Mouse (Mus musculus) forebrain, embryonic 14.5 days (tissue): ENCODE data around the gene Hist2h3c1. TPM values are rescaled to one million over a fixed set of nuclear protein-coding genes. Genes with fewer than 3 reads are reported as not detected.
"Not testable (repeated sequence)": the region's sequence is repeated elsewhere in the genome, so short reads cannot be mapped to it uniquely, and the experiment has no call there.

Experiments
- ATAC-seq: fragments of 200-750 bp; cut with Nextera tagmentation; 2 replicates; pipeline ENCODE4 v1.8.0; 2017; ENCODE audit warnings: mild to moderate bottlenecking, moderate library complexity
- DNase-seq: peaks from one replicate; pipeline ENCODE4 v3.0.0-alpha.2; 2015; ENCODE audit warnings: low spot score
- H3K27ac ChIP-seq: fragments of 300-500 bp; sonication (generic); 2 replicates; pipeline ENCODE4 v1.5.1; 2014; ENCODE audit warnings: low read depth, mild to moderate bottlenecking, control low read depth, low read length, moderate library complexity
- H3K27me3 ChIP-seq: fragments of 300-500 bp; sonication (generic); replicated peaks from 2 replicates; pipeline ENCODE4 v1.6.1; 2014; ENCODE audit warnings: low read length, control low read depth, mixed read lengths; ENCODE audit not compliant: control insufficient read depth, insufficient read depth
- H3K36me3 ChIP-seq: fragments of 300-500 bp; sonication (generic); 2 replicates; pipeline ENCODE4 v1.6.1; 2014; ENCODE audit warnings: low read length, control low read depth; ENCODE audit not compliant: control insufficient read depth, insufficient read depth
- H3K4me1 ChIP-seq: fragments of 300-500 bp; sonication (generic); 2 replicates; pipeline ENCODE4 v1.6.1; 2014; ENCODE audit warnings: antibody characterized with exemption, low read length, control low read depth; ENCODE audit not compliant: control insufficient read depth, insufficient read depth
- H3K4me2 ChIP-seq: fragments of 300-500 bp; sonication (generic); 2 replicates; pipeline ENCODE4 v1.6.1; 2014; ENCODE audit warnings: mild to moderate bottlenecking, control low read depth, low read length
- H3K4me3 ChIP-seq: fragments of 300-500 bp; sonication (generic); 2 replicates; pipeline ENCODE4 v1.5.1; 2014; ENCODE audit warnings: low read depth, low read length, control low read depth
- H3K9ac ChIP-seq: fragments of 300-500 bp; sonication (generic); 2 replicates; pipeline ENCODE4 v1.6.1; 2014; ENCODE audit warnings: mild to moderate bottlenecking, low read length, control low read depth, moderate library complexity
- H3K9me3 ChIP-seq: fragments of 300-500 bp; sonication (generic); replicated peaks from 2 replicates; pipeline ENCODE4 v1.6.1; 2016; ENCODE audit warnings: low read length, control low read depth, mixed read lengths; ENCODE audit not compliant: control insufficient read depth
- WGBS: fragments of 180-500 bp; shearing (Covaris S2); extraction: QIAGEN DNeasy Blood & Tissue Kit; methylation state at CpG from one replicate; pipeline ENCODE4 v1.1.7; 2014; 5-methylcytosine and 5-hydroxymethylcytosine counted together
- polyA plus RNA-seq: library from polyadenylated mRNA; unstranded; fragments of >200 nt; fragmentation: Nextera tagmentation; extraction: Ambion mirVana; gene quantifications from 2 replicates; pipeline ENCODE4 v1.2.1, GENCODE M21; 2014

Gene Hist2h3c1
- 0.85 TPM in 1 of 2 replicates, not detected in the other for polyA plus RNA-seq

DNA sequence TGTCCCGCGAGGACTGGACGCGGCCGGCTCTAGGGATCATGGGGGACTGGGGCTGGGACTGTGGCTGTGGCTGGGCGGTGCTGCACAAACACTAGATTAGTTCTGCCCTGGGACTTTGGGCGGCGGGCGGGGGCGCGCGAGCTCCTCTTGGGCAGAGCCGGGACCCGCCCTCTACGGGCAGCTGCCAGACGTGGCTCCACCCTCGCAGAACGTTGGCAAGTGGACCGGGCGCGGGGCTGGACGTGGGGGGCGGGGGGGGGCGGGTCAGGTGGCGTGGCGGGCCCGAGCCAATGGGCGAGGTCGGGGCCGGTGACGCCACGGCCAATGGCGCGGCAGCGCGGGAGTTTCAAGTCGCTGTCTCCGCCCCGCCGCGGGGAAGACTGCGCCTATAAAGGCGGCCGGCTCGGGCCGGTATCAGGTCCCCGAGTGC lies at the start of gene Hist2h3c1:
TSS of gene Hist2h3c1 (plus strand) at position 259 of the 430 bp plus-strand sequence.
- H3K36me3 ChIP-seq, DNase-seq, H3K9me3 ChIP-seq, H3K27me3 ChIP-seq: not testable (repeated sequence)
- Histone ChIP-seq H3K4me3 (peak within 1 kb of the TSS; percentile 34), H3K4me1 (peaks cover 14% of the 10 kb centered on the region; the same call in 1 of the 2 replicates), H3K4me2 (peak within 1 kb of the TSS; percentile 40), H3K27ac (peak within 1 kb of the TSS; percentile 58; the same call in 1 of the 2 replicates), H3K9ac (peak within 1 kb of the TSS; percentile 67)
- WGBS, result 0% methylated on average over 5 of the region's 47 CpGs
- peak; percentile 88 for ATAC-seq

DNA sequence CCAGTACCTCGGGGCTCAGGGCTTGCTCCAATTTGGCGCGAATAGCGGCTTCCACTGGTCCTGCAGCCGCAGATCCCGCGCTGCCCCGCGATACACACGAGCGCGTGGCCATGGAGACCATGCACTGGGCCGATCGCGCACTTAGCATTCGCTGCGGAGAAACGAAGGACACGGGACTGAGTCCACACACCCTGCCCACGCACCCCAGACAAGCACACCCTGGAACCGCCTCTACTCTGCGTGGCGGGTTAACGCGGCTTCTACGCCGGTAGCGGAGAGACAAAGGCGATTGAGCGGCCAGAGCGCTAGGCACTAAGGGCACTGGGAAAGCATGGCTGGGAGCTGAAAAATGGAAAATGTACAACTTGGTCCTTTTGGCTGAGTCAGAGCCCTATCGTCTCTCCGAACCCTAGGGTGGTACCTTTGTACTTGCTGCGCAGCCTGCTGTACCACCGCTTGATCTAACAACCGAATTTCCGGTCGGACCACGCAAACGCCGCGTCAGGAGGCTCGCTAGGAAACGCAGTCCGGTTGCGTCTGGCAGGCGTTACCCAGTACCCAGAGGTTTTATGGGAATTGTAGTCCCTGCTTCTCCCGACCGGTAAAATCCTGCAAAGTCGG lies 49.2 kb upstream of the Hist2h3c1 start:
- WGBS, result under 1% methylated on average over 50 of the region's 50 CpGs
- Histone ChIP-seq H3K27ac (peak overlapping the region; percentile 97), H3K27me3 (no peaks in the 10 kb centered on the region), H3K36me3 (peaks cover 14% of the 10 kb centered on the region), H3K4me2 (peak overlapping the region; percentile 98), H3K9me3 (no peaks in the 10 kb centered on the region), H3K4me3 (peak overlapping the region; percentile 71), H3K4me1 (peaks cover 7% of the 10 kb centered on the region; the same call in 1 of the 2 replicates), H3K9ac (peak overlapping the region; percentile 91)
- DNase-seq, result peak; percentile 97
- ATAC-seq, result peak; percentile 97

DNA sequence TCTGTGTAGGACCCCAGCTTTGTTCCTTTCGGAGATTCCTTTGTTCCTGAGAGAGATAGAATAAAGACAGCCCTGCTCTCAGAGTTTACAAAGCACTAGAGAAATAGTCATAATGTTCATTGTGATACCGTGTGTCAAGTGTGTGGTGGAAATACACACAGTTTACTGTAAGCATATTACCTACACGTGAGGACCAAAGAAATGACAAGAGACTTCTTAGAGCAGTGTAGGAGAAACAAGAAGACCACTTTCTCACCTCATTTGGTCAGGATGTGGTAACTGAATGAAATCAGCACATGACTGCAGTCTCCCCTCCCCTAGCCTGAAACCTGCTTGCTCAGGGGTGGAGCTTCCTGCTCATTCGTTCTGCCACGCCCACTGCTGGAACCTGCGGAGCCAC lies 48.3 kb upstream of the Hist2h3c1 start:
- peak overlapping the region; percentile 98 for H3K4me2 ChIP-seq
- H3K9me3 ChIP-seq, result no peaks in the 10 kb centered on the region
- peak overlapping the region; percentile 71 for H3K4me3 ChIP-seq
- H3K4me1 ChIP-seq, result peaks cover 7% of the 10 kb centered on the region; the same call in 1 of the 2 replicates
- 3% methylated on average over 6 of the region's 6 CpGs for WGBS
- H3K27me3 ChIP-seq, result no peaks in the 10 kb centered on the region
- peak overlapping the region; percentile 91 for H3K9ac ChIP-seq
- peak; percentile 22 for DNase-seq
- peak; percentile 11; the same call in 1 of the 2 replicates for ATAC-seq
- H3K27ac ChIP-seq, result no peak overlapping the region
- H3K36me3 ChIP-seq, result peaks cover 12% of the 10 kb centered on the region; the same call in 1 of the 2 replicates

DNA sequence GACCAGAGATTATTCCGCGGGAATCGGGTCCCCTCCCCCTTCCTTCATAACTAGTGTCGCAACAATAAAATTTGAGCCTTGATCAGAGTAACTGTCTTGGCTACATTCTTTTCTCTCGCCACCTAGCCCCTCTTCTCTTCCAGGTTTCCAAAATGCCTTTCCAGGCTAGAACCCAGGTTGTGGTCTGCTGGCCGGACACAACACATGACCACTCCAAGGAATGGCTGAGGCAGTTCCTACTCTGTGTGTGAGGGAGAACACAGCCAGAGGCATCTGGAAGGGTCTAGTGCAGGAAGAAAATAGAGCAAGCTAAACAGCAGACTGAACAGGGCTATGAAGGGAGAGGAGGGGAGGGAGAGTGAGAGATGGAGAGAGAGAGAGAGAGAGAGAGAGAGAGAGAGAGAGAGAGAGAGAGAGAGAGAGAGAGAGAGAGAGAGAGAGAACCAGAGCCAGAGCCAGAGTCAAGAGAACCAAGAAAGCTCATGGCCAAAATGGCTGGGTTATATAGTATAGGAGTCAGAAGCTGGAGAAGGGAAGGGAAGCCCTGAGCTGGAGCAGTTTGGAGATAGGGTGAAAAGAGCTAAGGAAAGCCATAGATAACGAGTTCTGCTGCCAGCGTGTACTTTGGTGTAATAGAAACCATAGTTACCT lies 47.8 kb upstream of the Hist2h3c1 start:
- H3K27me3 ChIP-seq, DNase-seq, H3K9me3 ChIP-seq, H3K9ac ChIP-seq, H3K27ac ChIP-seq, H3K4me1 ChIP-seq, H3K4me3 ChIP-seq, H3K36me3 ChIP-seq, ATAC-seq: not testable (repeated sequence)
- peak overlapping the region; percentile 98; the same call in 1 of the 2 replicates for H3K4me2 ChIP-seq
- 22% methylated on average over 6 of the region's 8 CpGs for WGBS

DNA sequence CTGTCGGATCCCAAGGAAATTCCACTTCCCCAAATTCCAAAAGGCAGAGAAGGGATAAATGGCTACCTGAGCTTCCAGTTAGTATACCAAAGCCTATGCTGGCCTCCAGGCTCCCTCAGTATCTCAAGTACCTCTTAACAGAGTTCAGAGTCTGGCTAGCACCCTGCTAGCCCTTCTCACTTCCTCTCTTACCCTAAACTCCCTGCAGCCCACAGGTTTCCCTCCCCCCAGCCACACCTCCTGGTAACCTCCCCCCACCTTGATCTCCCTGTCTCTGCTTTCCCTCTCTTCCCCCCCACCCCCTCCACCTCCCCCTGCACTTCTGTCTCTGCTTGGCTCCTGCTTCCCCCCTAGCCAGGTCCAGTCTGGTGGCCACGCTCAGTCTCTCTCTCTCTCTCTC lies 46.8 kb upstream of the Hist2h3c1 start:
- Histone ChIP-seq H3K27me3 (no peaks in the 10 kb centered on the region), H3K9ac (no peak overlapping the region), H3K4me2 (no peak overlapping the region), H3K9me3 (no peaks in the 10 kb centered on the region), H3K27ac (no peak overlapping the region), H3K4me1 (peaks cover 7% of the 10 kb centered on the region; the same call in 1 of the 2 replicates), H3K36me3 (no peaks in the 10 kb centered on the region), H3K4me3 (no peak overlapping the region)
- DNase-seq (no peak), ATAC-seq (no peak)
- WGBS, result 71% methylated on average over 2 of the region's 2 CpGs

DNA sequence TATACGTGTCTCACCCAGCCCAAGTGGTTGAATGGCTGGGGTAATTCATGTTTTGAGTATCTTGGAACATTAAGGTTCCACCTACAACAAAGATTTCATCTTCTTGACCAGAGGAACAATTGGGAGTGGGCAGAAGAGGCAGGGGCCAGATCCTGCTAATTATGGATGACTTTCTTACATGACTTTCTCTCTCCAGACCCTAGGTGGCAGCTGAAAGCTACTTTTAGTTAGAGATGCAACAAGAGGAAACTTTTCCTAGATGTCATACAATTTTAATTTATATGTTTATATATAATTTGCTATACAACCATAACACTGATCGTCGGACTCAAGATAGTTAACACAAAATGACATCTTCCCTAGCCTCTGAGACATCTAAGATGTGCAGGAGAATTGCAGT lies 38.7 kb upstream of the Hist2h3c1 start:
- Histone ChIP-seq H3K27ac (no peak overlapping the region), H3K4me3 (no peak overlapping the region), H3K4me2 (no peak overlapping the region), H3K9ac (no peak overlapping the region), H3K36me3 (no peaks in the 10 kb centered on the region), H3K27me3 (no peaks in the 10 kb centered on the region; the same call in 1 of the 2 replicates), H3K9me3 (no peaks in the 10 kb centered on the region), H3K4me1 (no peaks in the 10 kb centered on the region)
- WGBS, result 87% methylated on average over 3 of the region's 3 CpGs
- ATAC-seq (no peak), DNase-seq (no peak)

DNA sequence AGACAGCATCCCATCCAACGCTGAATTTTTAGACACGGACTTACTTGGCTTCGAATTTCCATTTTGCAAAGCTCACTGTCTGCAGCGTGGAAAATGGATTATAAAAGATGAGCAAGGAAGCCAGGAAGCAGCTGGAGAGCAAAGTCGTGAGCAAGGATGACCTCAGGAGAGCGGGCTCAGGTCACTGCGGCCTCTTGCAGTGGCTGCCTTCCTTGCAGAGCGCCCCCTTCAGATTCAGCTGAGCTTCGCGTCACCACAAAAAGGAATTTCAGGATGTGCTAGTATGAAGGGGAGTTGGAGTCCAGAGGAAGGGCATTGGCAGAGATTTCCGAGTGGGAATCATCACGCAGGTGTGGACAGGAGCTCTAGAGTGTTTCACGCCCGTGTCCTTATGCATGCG lies 37.2 kb upstream of the Hist2h3c1 start:
- ATAC-seq (no peak), DNase-seq (no peak)

DNA sequence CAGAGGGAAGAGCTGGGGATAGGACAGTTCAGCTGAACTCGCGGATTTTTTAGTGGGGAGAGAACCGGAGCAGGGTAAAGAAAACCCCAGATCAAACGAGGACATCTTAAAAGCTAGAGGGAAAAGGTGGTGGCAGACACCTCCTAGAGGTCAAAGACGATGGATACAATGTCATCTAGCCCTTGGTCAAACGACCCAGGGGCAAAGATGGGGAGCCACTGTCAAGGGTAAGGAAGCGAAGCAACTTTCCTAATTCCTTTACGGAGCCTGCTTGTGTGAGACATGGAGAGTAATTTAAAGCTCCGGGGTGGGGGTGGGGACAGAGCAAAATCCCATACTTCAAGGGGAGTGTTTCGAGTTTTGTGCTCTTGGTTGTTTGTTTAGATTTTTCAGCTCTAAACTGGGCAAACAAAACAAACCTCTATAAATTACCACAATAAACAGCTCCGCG lies 27.3 kb upstream of the Hist2h3c1 start:
- DNase-seq (no peak), ATAC-seq (peak; percentile 30)
- no peaks in the 10 kb centered on the region for H3K27me3 ChIP-seq
- H3K4me2 ChIP-seq, result peak overlapping the region; percentile 63
- no peaks in the 10 kb centered on the region for H3K9me3 ChIP-seq
- WGBS, result under 1% methylated on average over 12 of the region's 12 CpGs
- H3K4me1 ChIP-seq, result peaks cover 21% of the 10 kb centered on the region
- peak overlapping the region; percentile 83 for H3K9ac ChIP-seq
- H3K36me3 ChIP-seq, result no peaks in the 10 kb centered on the region
- peak overlapping the region; percentile 59 for H3K4me3 ChIP-seq
- peak overlapping the region; percentile 97 for H3K27ac ChIP-seq

More for the DNA sequence above, 37.2 kb upstream of the Hist2h3c1 start:
- H3K36me3 ChIP-seq, result no peaks in the 10 kb centered on the region
- H3K27me3 ChIP-seq, result no peaks in the 10 kb centered on the region; the same call in 1 of the 2 replicates
- H3K27ac ChIP-seq, result no peak overlapping the region
- H3K4me3 ChIP-seq, result no peak overlapping the region
- H3K4me1 ChIP-seq, result no peaks in the 10 kb centered on the region
- 27% methylated on average over 15 of the region's 15 CpGs for WGBS
- H3K9ac ChIP-seq, result no peak overlapping the region
- H3K4me2 ChIP-seq, result no peak overlapping the region
- H3K9me3 ChIP-seq, result no peaks in the 10 kb centered on the region
